Mouse (Mus musculus): Measurements from ENCODE around the gene Bpifb2.
"Not testable (repeated sequence)": the region's sequence is repeated elsewhere in the genome, so short reads cannot be mapped to it uniquely, and the experiment has no call there.

Bpifb2 gene

DNA sequence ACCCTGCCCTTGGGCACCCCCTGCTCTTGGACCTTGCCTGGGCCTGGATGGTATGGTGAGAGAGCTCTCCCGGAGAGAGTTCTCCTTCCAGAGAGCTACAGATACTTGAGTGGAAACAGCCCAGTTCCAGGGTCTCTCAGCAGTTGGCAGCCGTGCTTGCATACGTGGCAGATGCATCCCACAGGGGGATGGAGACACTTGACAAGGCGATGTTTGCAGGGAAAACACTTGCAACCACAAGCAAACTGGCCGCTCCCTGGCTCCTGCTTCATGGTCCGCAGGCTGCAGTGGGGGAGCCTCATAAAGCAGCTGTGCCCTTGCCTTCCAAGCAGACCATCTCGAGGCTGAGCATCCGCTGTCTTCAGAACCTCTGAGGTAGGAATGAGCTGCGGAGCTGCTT, at the start of gene Bpifb2:
TSS of gene Bpifb2 (plus strand) at position 301 of the 400 bp plus-strand sequence.
- DNase-seq (ENCODE audit: low spot score in 2 of 2) = no peak

DNA sequence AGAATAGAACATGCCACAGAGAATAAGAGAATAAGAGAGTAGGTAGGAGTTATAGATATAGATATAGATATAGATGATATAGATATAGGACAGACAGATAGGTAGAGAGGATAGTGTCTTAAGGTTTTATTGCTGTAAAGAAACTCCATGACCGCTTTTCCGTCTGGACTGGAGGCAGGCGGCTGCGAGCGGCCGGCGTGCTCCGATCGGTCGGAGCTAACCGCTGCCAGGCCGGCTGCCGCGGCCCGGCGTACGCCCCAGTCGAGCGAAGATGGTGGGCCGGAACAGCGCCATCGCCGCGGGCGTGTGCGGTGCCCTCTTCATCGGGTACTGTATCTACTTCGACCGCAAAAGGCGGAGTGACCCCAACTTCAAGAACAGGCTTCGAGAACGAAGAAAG, 48.9 kb upstream of the Bpifb2 start:
- not testable (repeated sequence) for DNase-seq (ENCODE audit: low spot score in 2 of 2)

DNA sequence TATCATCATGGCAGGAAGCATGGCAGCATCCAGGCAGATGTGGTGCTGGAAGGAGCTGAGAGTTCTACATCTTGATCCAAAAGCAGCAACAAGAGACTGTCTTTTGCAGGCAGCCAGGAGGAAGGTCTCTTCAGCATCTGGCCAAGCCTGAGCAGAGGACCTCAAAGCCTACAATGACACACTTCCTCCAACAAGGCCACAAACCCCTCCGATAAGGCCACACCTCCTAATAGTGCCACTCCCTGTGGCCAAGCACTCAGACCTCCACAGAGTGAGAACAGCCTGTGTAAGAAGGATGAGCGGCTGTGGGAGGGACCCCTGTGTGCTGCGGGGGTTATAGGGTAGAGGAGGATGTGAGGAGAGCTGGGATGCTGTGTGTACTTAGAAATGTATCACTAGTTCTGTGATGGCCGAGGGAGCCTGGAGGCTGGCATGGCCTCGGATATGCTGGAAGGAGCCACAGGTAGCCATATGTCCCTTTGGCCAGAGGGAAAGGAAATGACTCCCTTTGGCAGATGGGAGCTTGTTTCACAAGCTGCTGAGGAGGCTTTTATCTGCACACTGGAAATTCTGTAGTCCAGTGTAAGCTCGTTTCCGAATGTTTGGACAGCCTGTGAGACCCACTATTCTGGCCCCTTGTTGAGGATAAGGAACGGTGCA, 47.5 kb upstream of the Bpifb2 start:
- DNase-seq (ENCODE audit: low spot score in 2 of 2) = no peak

DNA sequence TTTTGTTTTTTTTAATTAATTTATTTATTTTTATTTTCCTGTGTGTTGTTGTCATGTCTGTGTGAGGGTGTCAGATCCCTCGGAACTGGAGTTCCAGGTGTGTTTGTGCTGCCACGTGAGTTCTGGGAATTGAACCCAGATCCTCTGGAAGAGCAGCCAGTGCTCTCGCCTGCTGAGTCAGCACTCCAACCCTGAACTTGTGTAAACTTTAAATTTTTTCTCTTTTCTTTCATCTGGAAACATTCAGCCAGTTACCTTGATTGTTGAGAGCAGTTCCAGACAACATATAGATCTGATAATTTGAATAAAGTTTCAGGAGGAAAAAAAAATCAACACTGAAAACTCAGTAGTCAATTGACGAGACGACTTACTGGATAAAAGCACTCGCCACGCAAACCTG, 46.1 kb upstream of the Bpifb2 start:
- no peak for DNase-seq (ENCODE audit: low spot score in 2 of 2)

DNA sequence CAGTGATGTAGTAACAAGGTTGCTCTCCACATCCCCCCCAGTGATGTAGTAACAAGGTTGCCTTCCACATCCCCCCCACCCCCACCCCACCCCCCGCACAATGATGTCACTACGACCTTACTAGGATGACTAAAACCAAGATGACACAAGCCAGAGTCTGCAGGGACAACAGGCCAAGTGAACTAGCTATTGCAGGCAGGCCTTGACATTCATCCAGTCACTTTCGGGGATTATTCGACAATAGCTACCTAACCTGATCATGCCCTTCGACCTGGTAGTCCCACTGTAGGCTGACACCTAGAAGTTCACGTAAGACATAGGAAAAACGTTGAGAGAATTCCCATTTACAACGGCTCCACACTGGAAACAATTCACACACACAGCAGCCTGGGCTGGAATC, 41.6 kb upstream of the Bpifb2 start:
- DNase-seq (ENCODE audit: low spot score in 2 of 2) = no peak

DNA sequence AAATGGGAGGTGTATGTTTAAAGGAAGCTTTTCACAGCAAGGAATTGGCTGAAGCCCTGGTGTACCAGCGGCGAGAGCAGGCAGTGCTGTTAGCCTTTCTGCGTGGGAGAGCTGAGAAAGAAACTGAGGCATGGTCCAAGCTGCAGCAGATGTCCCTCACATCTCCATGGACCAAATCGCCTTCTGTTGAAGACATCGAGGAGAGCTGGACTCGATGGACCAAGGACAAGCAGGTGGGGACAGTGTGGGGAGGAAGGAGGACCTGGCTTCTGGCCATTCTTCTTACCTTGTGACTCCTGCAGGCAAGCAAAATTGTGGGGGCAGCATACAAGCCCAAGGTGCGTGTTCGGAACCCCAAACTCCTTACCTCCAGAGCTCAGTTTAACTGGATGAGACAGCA, 32.0 kb upstream of the Bpifb2 start:
- no peak for DNase-seq (ENCODE audit: low spot score in 2 of 2)

DNA sequence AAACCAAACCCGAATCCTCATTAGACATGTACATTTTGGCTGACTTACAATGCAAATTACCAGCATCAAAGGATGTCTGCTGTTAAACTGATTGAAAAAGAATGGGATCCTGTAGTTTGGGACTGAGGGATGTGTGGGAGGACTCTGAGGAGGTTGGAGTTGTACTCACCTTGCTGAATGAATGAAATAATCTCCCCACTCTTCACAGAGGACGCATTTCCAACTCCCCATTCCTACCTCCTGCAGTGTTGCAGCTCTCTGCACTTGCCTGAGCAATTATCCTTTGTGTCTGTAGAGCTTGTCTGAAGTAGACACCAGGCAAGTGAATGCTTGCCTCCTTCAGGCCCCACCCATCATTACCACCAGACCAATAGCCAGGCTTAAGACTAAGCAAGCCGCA, 26.5 kb upstream of the Bpifb2 start:
- no peak for DNase-seq (ENCODE audit: low spot score in 2 of 2)

DNA sequence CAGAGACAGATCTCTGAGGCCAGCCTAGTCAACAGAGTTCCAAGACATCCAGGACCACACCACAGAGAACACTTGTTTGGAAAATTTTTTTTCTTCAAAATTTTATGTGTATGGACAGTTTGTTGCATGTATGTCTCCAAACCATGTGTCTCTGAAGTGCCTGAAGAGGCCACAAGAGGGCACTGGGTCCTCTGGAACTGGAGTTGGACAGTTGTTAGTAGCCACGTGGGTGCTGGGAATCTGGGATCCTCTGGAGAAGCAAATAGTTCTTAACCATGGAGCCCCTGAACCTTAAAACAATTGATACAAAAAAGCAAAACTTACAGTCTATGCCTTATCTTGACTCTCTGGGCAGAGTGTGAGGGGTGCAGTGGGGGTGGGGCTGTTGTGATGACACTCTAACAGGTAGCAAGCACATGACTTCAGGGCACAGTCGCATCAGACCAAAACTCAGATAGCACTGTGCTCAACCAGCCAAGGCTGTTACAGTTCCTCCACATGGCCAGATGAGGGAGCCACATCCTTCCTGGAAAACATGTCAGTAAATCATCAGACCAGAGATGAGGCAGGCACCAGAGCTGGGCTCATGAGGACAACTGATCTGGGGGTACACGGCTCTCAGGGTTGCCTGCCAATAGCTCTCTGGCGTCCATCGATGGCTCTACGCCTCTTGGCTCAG, 24.4 kb upstream of the Bpifb2 start:
- no peak for DNase-seq (ENCODE audit: low spot score in 2 of 2)

DNA sequence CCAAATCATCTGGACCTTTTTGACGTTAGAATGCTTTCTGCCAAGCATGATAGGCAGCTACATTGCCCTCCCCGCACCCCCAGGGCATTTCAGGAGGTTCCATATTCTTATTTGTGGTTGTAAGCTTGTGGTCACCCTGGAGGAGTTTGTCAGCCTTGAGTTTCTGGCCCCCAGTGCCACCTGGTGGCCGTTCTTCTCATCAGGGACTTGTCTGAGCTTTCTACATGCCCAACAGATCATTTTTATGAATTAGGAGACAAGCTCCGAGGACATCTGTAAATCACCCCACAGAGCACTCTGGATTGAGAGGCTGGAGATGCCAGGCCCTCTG, 23.9 kb upstream of the Bpifb2 start:
- DNase-seq (ENCODE audit: low spot score in 2 of 2) = peak; percentile 19 to 58

DNA sequence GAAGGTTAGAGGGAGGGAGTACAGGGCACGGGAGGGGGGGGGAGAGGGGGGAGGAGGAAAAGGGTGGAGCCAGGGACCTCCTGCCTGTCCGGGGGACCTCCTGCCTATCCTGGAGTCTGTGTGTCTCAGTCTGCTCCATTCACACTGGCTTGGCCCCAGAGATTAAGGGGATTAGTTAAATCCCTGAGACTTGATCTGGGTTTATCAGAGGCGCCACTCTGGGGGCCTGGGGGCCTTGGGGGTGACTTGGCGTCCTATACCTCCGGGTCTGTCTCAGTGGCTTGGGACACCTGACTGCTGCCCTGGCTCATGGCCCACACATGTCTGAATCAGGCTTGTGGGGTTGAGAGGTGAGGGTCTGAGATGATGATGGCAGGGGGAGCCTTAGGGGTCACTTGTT, 21.3 kb upstream of the Bpifb2 start:
- DNase-seq (ENCODE audit: low spot score in 2 of 2) = no peak

DNA sequence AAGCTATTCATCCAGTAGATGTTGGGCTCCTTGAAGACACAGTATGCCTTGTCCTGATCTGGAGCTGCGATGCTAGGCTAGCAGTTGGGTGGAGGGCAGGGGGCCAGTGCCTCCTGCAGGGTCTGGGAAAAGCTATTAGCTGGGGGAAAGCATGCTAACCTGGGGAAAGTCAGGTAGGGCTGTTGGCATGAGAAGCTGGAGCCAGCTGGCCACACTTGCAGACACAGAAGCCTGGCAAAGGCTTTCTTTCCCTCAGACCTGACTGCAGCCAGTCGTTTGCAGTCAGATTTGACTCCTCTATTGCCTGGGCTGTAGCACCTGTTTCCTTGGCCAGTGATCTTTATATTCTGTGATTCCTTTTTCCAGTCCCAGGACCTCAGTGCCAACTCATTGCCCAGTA, 15.3 kb upstream of the Bpifb2 start:
- no peak for DNase-seq (ENCODE audit: low spot score in 2 of 2)

DNA sequence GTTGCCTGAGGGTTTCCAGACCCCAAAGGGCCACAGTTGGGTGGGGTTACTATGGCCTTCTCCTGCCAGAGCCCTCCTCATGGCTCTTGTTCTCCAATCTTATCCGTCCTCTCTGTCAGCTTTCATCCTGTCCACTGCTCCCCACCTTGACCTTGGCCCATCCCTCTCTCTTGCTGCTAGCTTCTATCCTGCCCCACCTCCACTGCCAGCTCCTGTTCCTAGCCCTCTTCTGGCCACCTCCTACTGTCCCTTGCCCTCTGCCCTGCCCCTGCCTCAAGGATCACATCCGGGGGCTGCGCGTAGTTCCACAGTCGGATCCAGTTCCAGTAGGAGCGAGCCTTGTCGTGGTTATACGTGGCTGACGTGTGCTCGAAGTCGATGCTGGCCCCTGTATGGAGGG, 14.5 kb upstream of the Bpifb2 start:
- DNase-seq (ENCODE audit: low spot score in 2 of 2) = no peak

DNA sequence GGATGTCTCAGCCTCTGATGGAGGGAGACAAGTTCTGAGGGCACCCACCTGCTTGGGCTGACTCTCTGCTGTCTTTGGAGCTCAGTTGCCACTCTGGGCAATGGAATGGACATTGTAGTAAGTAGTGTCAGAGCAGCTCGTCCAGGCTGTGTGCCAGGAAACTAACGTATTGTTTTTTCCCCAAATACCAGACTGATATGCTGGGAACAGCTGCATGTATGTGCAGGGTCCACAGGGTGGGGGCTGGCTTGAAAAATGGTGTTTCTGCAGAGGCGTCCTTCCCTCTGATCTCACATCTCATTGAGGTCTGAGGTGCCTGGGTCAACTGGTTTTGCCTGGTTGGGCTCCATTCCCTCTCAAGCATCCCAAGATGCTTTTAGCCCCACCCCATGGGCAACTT, 14.1 kb upstream of the Bpifb2 start:
- no peak for DNase-seq (ENCODE audit: low spot score in 2 of 2)

DNA sequence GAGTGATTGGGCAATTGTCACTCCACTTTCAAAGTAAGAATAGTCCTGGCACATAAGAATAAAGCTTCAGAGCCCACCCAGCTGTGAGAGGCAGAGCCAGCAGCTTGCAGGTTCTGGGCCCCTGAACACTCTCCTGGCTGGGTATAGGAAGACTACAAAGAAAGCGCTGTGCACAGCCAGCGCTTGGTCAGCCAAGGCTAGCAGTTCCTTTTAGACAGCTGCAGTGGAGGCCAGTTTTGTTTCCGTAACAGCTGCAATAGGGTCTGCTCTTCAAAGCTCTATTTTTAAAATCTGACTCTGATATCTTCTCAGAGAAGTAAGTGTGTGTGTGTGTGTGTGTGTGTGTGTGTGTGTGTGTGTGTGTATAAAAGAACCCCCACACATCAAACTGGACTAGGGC, 12.9 kb upstream of the Bpifb2 start:
- DNase-seq (ENCODE audit: low spot score in 2 of 2) = no peak

DNA sequence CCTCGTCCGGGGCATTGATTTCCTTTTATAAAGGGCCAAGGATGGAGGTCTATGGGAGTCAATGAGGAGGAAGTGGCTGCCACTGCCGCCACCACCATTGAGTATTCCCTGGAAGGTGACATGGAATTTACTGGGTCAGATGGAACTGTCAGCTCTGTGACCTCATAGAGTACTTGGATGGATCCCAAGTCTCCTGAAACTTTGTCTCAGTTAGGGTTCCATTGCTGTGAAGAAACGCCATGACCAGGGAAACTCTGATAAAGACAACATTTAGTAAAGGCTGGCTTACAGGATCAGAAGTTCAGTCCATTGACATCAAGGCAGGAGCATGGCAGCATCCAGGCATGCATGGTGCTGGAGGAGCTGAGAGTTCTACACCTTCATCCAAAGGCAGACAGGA, 3.9 kb upstream of the Bpifb2 start, which contains the start of gene Sun5:
TSS of gene Sun5 (minus strand) at position 101 of the 400 bp plus-strand sequence.
- no peak for DNase-seq (ENCODE audit: low spot score in 2 of 2)

DNA sequence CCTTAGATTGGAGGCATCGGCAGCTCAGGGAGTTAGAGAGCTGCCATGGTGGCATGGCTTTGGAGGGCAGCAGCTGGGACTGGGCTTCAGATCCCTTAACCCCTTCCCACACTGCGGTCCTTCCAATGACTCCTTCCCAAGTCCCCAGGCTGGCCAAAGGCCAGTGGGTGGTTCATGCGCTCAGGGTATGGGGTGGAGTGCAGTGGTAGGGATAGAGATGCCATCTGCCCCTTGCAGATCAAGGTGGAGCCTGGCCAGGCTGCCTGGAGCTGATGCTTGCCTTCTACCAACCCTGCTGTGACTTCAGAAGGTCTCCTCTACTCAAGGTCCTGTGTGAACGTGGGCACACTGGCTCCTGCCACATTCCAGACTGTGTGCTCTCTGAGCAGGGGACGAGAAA, 24.3 kb downstream of the Bpifb2 start:
- no peak for DNase-seq (ENCODE audit: low spot score in 2 of 2)

DNA sequence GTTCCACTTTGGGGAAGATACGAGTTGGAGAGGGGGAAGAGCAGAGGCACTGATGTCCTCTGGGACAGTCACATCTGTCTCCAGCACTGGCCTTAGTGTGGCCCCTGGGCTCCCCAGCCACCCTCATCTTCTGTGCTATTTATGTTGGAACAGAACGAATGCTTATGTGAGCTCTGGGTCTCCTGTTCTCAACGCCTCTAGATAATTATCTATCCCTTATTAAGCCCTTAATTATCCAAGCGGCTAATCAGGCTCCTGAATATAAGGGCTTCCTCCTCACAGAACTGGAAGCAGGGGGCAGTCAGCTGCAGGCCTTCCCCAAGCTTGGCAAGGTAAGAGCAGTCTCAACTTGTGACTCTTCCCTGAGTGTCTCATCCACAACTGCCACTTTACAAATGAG, 25.2 kb downstream of the Bpifb2 start, which contains the start of gene Bpifb6:
TSS of gene Bpifb6 (plus strand) at position 301 of the 400 bp plus-strand sequence.
- no peak for DNase-seq (ENCODE audit: low spot score in 2 of 2)

DNA sequence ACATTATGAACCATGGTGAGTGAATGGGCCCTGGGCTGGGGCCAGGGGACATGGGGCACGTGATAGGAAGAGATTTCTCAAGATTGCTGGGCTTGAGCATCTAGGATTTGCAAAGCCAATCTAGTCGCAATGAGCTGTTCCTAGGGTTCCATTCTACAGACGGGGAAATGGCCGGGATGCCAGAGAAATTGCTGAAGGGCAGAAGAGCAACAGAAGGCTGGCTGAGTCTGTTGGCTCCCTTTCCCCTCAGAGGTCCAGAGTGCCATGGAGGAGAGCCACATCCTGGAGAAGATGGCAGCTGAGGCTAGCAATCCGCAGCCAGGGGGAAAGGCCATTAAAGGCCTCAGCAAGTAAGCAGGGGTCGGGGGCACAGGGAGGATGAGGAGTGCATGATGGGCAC, 27.9 kb downstream of the Bpifb2 start:
- DNase-seq (ENCODE audit: low spot score in 2 of 2) = no peak

DNA sequence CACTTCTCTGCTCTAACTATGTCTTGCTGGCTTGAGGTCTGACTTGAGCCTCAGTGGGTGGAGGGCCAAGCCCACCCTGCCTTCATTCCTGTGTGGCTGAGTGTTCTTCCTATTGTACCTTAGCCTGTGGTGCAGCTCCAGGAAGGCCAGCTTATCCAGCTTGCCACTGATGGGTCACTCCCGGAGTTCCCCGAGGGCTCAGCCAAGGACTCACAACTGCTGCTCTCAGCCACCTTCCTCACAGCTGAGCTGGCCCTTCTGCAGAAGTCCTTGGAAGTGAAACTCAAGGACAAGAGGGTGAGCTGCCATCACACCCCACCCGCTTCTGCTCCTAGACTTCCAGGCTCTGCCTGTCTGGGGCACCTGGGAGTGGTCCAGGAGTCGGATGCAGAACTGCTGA, 31.8 kb downstream of the Bpifb2 start:
- no peak for DNase-seq (ENCODE audit: low spot score in 2 of 2)

DNA sequence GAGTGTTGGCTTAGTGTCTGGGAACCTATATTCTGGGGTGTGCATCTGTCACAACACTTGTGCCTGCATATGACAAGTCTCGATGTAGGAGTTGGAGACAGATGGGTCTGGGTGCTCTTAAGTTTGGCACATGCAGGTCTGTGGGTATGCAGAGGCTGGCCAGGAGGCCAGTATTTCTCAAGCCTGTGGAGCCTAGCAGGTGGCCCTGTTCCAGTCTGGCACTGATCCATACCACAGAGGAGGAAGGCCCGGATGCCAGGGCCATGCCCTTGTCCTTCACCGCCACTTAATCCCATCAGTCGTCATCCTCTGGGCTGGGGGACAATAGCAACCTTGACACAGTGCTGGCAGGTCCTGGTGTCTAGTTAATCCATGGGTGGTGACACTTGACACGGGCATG, 39.3 kb downstream of the Bpifb2 start:
- DNase-seq (ENCODE audit: low spot score in 2 of 2) = no peak

DNA sequence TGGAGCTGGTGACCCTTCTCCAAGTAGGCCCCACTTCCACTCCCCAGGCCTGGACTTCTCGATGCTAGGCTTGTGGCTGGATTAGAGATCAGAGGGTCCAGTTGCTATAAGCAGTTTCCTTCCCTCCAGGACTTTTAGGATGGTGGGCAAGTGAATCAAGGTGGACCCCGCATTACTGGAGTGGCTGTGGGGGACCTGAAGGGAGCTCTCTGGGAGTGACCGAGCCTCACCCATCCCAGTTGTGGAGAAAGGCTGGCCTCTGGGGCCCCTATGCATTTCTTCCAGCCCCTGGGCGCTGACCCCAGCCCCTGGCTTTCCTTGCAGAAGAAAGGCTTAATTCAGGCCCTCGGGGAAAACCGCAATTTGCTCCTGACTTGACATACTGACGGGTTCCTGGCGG, 43.1 kb downstream of the Bpifb2 start, which contains the start of gene Bpifb3:
TSS of gene Bpifb3 (plus strand) at position 301 of the 400 bp plus-strand sequence.
- DNase-seq (ENCODE audit: low spot score in 2 of 2) = no peak

DNA sequence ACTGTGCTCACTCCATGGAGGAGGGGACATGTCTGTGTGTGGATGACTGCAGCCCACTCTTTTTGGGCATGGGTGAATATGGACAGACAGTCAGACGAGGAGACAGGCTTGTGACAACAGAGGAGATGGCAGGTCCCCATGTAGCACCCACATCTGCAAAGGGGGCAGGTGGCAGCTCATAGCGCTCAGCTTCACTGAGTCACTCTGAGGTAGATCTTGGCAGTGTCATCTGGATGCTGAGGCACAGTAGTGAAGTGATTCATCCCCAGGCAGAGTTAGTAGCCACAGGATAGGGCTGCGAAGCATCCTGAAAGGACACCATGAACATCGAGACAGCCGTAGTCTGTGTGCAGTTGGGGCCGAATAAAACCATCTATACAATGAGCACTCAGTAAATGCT, 46.4 kb downstream of the Bpifb2 start:
- no peak for DNase-seq (ENCODE audit: low spot score in 2 of 2)

DNA sequence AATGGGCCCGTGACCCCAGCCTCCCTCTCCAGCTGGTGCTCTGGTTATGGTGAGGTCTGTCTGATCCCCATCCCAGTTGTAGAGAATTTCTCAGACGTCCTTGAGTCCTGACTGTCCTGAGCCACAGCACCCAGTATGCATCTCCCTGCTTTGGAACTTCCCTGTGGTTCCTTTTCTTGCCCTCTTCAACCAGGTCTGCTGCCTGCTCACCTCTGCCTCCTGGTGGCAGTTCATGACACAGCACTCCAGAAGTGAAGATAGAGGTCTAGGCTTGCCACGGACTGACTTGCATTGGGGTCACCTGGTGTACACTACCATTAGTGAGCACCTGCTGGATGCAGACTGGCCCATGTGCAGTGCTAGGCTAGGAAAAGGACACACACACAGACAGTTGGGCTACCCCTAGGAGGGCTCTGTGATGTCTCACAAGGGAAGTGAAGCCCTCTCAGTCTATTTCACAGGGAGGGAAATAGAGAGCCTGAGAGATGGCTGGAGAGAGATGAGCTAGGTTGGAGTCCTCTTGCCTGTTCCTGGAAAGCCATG, 55.1 kb downstream of the Bpifb2 start:
- DNase-seq (ENCODE audit: low spot score in 2 of 2) = peak in 1 of 2 experiments; percentile 52
